Mouse (Mus musculus) lung, postnatal 0 days (tissue): Measurements from ENCODE around the gene Gm20388.

Experiments used
- CTCF ChIP-seq: IDR thresholded peaks from 2 replicates; pipeline ENCODE4 v1.5.1; 2016; ENCODE audit warnings: antibody characterized with exemption, mild to moderate bottlenecking
- EP300 ChIP-seq: IDR thresholded peaks from 2 replicates; pipeline ENCODE4 v1.6.1; 2016; ENCODE audit warnings: antibody characterized with exemption, mild to moderate bottlenecking, control low read depth

DNA sequence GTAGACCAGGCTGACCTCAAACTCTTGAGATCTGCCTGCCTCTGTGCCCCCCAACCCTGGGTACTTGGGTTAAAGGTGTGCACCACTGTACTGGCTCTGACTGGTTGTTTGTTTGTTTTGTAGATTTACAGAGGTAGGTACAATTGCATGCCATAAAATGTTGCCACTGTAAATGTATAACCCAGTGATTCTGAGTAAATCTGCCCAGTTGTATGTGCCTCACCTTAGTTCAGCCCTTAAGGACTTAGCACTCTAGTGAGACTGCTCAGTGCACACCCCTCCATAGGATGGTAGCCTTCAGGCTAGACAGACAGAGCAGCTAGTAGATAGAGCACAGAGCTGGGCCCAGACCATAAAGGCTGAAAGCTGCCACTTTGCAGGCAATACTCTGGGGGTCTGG is 2483.1 kb downstream of the Gm20388 start:
- TF ChIP-seq CTCF (no peak), EP300 (no peak)
